Mouse (Mus musculus) stomach, postnatal 0 days (tissue): ENCODE measurements around the gene Tfcp2l1.

Experiments
- CTCF ChIP-seq: IDR thresholded peaks from 2 replicates; pipeline ENCODE4 v1.5.1; 2016; ENCODE audit warnings: antibody characterized with exemption, low read depth, mild to moderate bottlenecking, moderate library complexity
- EP300 ChIP-seq: optimal IDR thresholded peaks from 2 replicates; pipeline ENCODE3; 2016; ENCODE audit warnings: antibody characterized with exemption

- no peak for TF ChIP-seq CTCF
- no peak for TF ChIP-seq EP300
Measured at GRCm38 (mm10) chr1:118648015-118648414, 20.3 kb downstream of the Tfcp2l1 start.
